Mouse (Mus musculus) liver, embryonic 11.5 days (tissue): ENCODE data around the gene Lin9. TPM values are rescaled to one million over a fixed set of nuclear protein-coding genes. Genes with fewer than 3 reads are reported as not detected.
A peak's percentile ranks its signal among the peaks of the same experiment; 100 is the strongest.

Experiments used
- ATAC-seq: fragments of 200-750 bp; cut with Nextera tagmentation; replicated peaks from 2 replicates; pipeline ENCODE4 v1.8.0; 2017; ENCODE audit warnings: moderate number of reproducible peaks, mild to moderate bottlenecking, moderate TSS enrichment, moderate library complexity; ENCODE audit not compliant: low FRiP score
- DNase-seq: peaks from one replicate; pipeline ENCODE4 v3.0.0-alpha.2; 2017; ENCODE audit warnings: low spot score
- H3K27ac ChIP-seq: fragments of 300-500 bp; sonication (generic); 2 replicates; pipeline ENCODE4 v1.5.1; 2014; ENCODE audit warnings: mild to moderate bottlenecking, low read depth, low read length, control low read depth
- H3K27me3 ChIP-seq: fragments of 300-500 bp; sonication (generic); replicated peaks from 2 replicates; pipeline ENCODE4 v1.6.1; 2014; ENCODE audit warnings: low read length, mixed read lengths; ENCODE audit not compliant: control insufficient read depth, insufficient read depth
- H3K36me3 ChIP-seq: fragments of 300-500 bp; sonication (generic); 2 replicates; pipeline ENCODE4 v1.6.1; 2014; ENCODE audit warnings: mild to moderate bottlenecking, low read length, moderate library complexity, mixed read lengths; ENCODE audit not compliant: control insufficient read depth, insufficient read depth
- H3K4me1 ChIP-seq: fragments of 300-500 bp; sonication (generic); replicated peaks from 2 replicates; pipeline ENCODE4 v1.6.1; 2014; ENCODE audit warnings: low read length, mixed read lengths; ENCODE audit not compliant: control insufficient read depth, insufficient read depth
- H3K4me2 ChIP-seq: fragments of 300-500 bp; sonication (generic); 2 replicates; pipeline ENCODE4 v1.6.1; 2014; ENCODE audit warnings: mild to moderate bottlenecking, control low read depth, moderate library complexity
- H3K4me3 ChIP-seq: fragments of 300-500 bp; sonication (generic); 2 replicates; pipeline ENCODE4 v1.5.1; 2014; ENCODE audit warnings: low read depth, low read length, control low read depth
- H3K9ac ChIP-seq: fragments of 300-500 bp; sonication (generic); 2 replicates; pipeline ENCODE4 v1.6.1; 2014; ENCODE audit warnings: low read depth, low read length, control low read depth
- H3K9me3 ChIP-seq: fragments of 300-500 bp; sonication (generic); 2 replicates; pipeline ENCODE4 v1.6.1; 2016; ENCODE audit warnings: low read length, inconsistent platforms, mixed read lengths; ENCODE audit not compliant: control insufficient read depth
- WGBS: fragments of 180-500 bp; shearing (Covaris S2); extraction: QIAGEN DNeasy Blood & Tissue Kit; methylation state at CpG from one replicate; pipeline ENCODE4 v1.1.7; 2014; 5-methylcytosine and 5-hydroxymethylcytosine counted together
- polyA plus RNA-seq: library from polyadenylated mRNA; unstranded; fragments of >200 nt; fragmentation: Nextera tagmentation; extraction: Ambion mirVana; gene quantifications from 2 replicates; pipeline ENCODE4 v1.2.1, GENCODE M21; 2014

Gene Lin9
- polyA plus RNA-seq, 1 experiment from 2014 or later, result 21.3 TPM

DNA sequence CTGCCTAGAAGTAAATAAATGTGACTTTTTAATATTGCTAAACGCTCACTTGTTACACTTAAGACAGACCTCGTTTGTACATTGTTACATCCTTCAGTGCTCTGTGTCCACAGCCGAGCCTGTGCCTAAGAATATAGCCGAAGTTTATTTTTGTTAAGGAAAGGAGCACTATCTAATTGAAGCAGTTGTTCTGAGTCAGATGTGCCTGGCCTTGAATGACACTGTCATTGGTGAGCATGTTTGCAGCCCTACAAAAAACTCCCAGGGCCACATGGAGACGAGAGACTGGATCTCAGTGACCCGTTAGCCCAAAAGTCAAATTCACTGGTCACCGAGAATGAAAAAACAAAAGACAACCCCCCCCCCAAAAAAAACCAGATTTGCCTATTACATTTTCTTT lies 50.3 kb downstream of the Lin9 start:
- DNase-seq, result no peak
- no peaks in the 10 kb centered on the region for H3K4me1 ChIP-seq
- H3K27me3 ChIP-seq, result peaks cover 19% of the 10 kb centered on the region
- 85% methylated on average over 7 of the region's 7 CpGs for WGBS
- H3K4me2 ChIP-seq, result no peak overlapping the region
- H3K27ac ChIP-seq, result no peak overlapping the region
- no peak for ATAC-seq
- H3K4me3 ChIP-seq, result no peak overlapping the region
- peaks cover 22% of the 10 kb centered on the region for H3K36me3 ChIP-seq
- H3K9ac ChIP-seq, result no peak overlapping the region
- no peaks in the 10 kb centered on the region for H3K9me3 ChIP-seq

DNA sequence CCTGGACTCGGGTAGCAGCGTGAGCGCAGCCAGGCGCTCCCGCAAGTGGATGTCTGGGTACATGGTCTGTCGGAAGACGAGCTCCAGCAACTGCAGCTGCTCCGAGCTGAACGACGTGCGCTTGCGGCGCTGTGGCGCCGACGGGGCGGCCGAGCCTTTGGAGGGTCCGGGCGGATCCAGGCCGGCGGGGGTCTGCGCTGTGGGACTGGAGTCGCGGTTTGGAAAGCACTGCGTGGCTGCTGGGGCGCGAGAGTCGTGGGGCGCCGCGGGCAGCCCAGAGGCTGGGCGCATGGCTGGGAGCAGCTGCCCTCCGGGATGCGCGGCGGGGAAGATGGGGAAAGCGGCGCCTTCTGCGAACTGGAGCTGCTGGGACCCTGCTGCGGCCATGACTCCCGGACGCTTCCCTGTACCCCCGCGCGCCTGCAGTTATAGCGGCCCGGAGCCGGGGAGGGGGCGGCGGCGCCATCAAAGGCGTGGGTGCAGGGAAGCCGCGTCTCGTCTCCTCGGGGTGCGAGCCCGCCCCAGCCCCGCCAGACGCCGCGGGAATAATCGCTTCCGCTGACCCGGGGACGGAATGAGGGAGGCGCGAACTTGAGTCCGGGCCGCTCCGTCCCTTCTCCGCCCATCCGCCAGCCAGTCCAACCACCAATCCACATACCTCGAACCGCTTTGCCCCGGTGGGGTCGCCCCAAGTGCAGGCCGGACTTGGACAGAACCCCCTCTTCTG lies 55.8 kb downstream of the Lin9 start, which contains the start of gene Mixl1:
Gene Mixl1 (minus strand): TSS at position 409 of the 727 bp plus-strand sequence.
- Histone ChIP-seq H3K4me2 (peak within 1 kb of the TSS; percentile 71), H3K27me3 (peaks cover 42% of the 10 kb centered on the region), H3K36me3 (peaks cover 1% of the 10 kb centered on the region; the same call in 1 of the 2 replicates), H3K4me1 (peaks cover 6% of the 10 kb centered on the region; the same call in 1 of the 2 replicates), H3K9ac (peak within 1 kb of the TSS; percentile 48), H3K9me3 (no peaks in the 10 kb centered on the region), H3K4me3 (peak within 1 kb of the TSS; percentile 54), H3K27ac (no peak within 1 kb of the TSS)
- peak; percentile 26; the same call in 1 of the 2 replicates for ATAC-seq
- WGBS, result 2% methylated on average over 78 of the region's 79 CpGs
- peak; percentile 60 for DNase-seq

DNA sequence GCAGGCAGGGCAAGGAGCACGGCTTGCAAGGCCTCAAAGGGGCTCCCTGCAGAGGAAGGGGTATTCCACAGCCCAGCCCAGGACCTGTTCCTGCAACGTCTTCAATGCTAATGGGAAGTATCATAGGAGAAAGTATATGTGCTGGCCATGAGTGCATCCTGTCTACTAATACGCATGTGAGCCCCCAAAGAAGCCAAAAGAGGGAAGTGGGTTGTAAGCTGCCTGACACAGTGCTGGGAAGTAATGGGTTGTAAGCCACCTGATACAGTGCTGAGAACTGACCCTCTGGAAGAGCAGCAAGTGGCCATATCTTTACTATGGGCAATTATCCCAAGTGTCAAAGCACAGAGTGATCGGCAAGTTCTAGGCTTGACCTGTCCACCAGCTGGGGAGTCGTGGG lies 57.1 kb downstream of the Lin9 start:
- ATAC-seq (no peak), DNase-seq (no peak)
- H3K9ac ChIP-seq, result no peak overlapping the region
- peaks cover 42% of the 10 kb centered on the region for H3K27me3 ChIP-seq
- WGBS, result 39% methylated on average over 5 of the region's 5 CpGs
- H3K36me3 ChIP-seq, result no peaks in the 10 kb centered on the region
- peaks cover 6% of the 10 kb centered on the region; the same call in 1 of the 2 replicates for H3K4me1 ChIP-seq
- no peaks in the 10 kb centered on the region for H3K9me3 ChIP-seq
- H3K4me3 ChIP-seq, result no peak overlapping the region
- no peak overlapping the region for H3K4me2 ChIP-seq
- H3K27ac ChIP-seq, result no peak overlapping the region

DNA sequence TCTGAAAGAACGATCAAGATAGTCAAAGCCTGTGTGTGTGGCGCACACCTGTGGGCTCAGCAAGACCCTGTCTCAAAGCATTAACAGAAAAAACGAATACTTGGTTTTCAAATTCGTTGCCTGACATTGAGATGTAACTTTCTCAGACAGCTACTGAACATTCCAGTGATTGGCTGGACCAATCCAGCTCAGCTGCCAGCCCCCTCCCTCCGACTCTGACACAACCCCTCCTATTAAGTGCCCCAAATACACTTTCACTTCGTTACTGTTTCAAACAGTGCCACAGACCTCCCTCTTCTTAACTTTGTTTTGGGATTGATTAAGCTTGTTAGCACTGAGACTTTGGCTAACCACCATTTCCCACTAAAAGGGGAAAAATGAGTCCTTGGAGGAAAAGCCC lies 62.5 kb downstream of the Lin9 start:
- H3K4me2 ChIP-seq, result peak overlapping the region; percentile 33; the same call in 1 of the 2 replicates
- no peaks in the 10 kb centered on the region for H3K36me3 ChIP-seq
- H3K27me3 ChIP-seq, result peaks cover 3% of the 10 kb centered on the region; the same call in 1 of the 2 replicates
- WGBS, result 33% methylated on average over 6 of the region's 6 CpGs
- ATAC-seq (no peak), DNase-seq (no peak)
- no peaks in the 10 kb centered on the region for H3K9me3 ChIP-seq
- no peak overlapping the region for H3K27ac ChIP-seq
- no peak overlapping the region for H3K4me3 ChIP-seq
- H3K4me1 ChIP-seq, result no peaks in the 10 kb centered on the region
- no peak overlapping the region for H3K9ac ChIP-seq

DNA sequence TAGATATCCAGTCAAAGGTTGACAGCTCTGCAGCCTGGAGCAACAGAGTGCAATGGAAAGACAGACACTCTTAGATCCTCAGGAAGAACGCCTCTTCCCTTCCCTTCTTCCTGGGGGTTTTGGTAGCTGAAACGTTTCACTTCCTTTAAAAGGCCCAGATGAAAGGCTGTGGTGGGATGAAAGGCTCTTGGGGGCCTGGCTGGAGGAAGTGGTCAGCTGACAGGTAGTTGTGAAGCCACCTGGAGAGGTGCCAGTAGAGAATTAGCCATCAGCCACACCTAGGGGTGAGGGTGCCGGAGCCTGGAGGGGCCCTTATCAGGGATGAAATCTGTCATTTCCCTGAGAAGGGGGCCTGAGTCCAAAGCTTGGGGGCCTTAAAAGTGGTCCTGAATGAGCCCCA lies 66.4 kb downstream of the Lin9 start:
- Histone ChIP-seq H3K4me2 (no peak overlapping the region), H3K4me3 (no peak overlapping the region), H3K9ac (no peak overlapping the region), H3K36me3 (no peaks in the 10 kb centered on the region), H3K27me3 (peaks cover 3% of the 10 kb centered on the region; the same call in 1 of the 2 replicates), H3K4me1 (no peaks in the 10 kb centered on the region; the same call in 1 of the 2 replicates), H3K27ac (no peak overlapping the region), H3K9me3 (no peaks in the 10 kb centered on the region)
- ATAC-seq (no peak), DNase-seq (no peak)
- WGBS, result 50% methylated on average over 3 of the region's 3 CpGs

DNA sequence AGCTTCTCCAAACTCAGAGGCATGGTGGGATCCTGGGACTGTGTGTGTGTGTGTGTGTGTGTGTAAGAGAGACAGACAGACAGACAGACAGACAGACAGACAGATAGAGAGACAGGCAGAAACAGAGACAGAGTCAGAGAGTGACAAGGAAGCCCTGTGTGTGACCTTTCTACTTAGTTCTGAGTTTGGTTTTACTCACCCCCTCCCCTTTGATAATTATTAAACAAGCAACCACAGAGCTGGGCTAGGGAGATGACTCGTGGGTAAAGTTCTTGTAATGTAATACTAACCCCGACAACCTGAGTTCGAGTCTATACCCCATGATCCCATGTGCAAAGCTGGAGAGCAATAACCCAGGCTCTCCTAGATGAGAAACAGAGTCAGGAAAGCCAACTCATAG lies 66.9 kb downstream of the Lin9 start:
- Histone ChIP-seq H3K9ac (no peak overlapping the region), H3K4me2 (no peak overlapping the region), H3K4me1 (no peaks in the 10 kb centered on the region; the same call in 1 of the 2 replicates), H3K9me3 (no peaks in the 10 kb centered on the region), H3K36me3 (no peaks in the 10 kb centered on the region), H3K4me3 (no peak overlapping the region), H3K27me3 (peaks cover 3% of the 10 kb centered on the region; the same call in 1 of the 2 replicates), H3K27ac (no peak overlapping the region)
- ATAC-seq (no peak; the same call in 1 of the 2 replicates), DNase-seq (no peak)
- 52% methylated on average over 3 of the region's 3 CpGs for WGBS

DNA sequence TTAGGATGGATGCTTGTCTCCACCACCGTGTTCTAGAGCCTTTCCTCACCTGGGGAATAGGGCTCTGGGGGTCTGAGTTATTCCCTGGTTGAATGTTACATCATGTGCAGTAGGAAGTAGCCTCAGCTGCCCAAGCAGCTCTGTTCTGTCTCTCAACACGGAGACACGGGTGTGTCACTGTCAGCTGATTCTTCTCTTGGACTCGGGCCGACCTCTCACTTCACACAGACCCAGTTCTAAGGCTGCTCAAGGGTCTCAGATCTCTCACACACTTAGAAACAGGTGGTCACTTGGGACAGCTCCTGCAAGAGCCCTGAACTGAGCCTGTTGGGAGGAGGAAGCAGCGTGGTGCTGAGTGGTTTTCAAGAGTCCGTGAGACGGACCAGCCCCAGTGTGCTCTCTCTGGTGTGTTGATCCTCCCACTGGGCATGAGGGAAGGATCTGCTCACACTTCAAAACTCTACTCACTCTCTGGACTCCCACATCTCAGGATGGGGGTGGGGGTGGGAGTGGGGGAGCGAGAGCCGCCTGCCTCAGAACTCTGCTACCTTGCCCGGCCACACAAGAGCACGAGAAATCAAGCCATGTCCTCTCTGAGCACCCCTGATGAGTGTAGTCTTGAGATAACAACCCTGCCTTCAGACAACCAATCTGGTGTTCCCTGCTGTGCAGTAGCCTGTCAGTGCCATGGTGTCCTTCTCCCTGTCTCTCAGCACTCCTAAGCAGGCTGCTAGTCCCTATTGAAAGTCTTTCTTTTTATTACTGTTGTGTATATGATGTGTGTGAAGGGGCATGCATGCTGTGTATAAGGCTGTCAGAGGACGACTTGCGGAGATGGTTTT lies 68.2 kb downstream of the Lin9 start:
- Histone ChIP-seq H3K4me3 (no peak overlapping the region), H3K4me1 (no peaks in the 10 kb centered on the region; the same call in 1 of the 2 replicates), H3K36me3 (no peaks in the 10 kb centered on the region), H3K27me3 (peaks cover 3% of the 10 kb centered on the region; the same call in 1 of the 2 replicates), H3K9ac (no peak overlapping the region), H3K4me2 (no peak overlapping the region), H3K9me3 (no peaks in the 10 kb centered on the region), H3K27ac (no peak overlapping the region; the same call in 1 of the 2 replicates)
- DNase-seq (no peak), ATAC-seq (no peak; the same call in 1 of the 2 replicates)
- WGBS, result 46% methylated on average over 14 of the region's 14 CpGs

DNA sequence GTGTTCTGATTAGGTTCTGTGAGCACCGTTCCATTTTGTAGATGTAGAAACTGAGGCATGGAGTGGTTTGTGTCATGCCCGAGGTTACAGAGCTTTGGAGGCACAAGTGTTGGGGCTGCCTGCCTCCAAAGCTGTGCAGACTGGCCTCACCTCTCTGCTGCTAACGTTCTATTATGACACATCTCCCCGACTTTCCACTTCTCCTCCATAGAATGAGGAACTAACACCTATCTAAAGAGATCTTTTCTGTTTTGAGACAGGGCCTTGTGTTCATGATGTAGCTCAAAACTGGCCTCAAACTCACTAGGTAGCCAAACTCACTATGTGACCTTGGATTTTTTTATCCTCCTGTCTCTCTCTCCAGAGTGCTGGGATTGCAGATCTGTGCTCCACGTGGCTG lies 77.8 kb downstream of the Lin9 start:
- ATAC-seq (no peak), DNase-seq (no peak)
- peaks cover 4% of the 10 kb centered on the region for H3K4me1 ChIP-seq
- no peak overlapping the region for H3K27ac ChIP-seq
- H3K9me3 ChIP-seq, result no peaks in the 10 kb centered on the region
- H3K4me3 ChIP-seq, result no peak overlapping the region
- H3K9ac ChIP-seq, result no peak overlapping the region
- no peak overlapping the region for H3K4me2 ChIP-seq
- 64% methylated on average over 5 of the region's 5 CpGs for WGBS
- no peaks in the 10 kb centered on the region for H3K36me3 ChIP-seq
- H3K27me3 ChIP-seq, result no peaks in the 10 kb centered on the region
